Mouse (Mus musculus) frontal cortex, postnatal 10 days (tissue): ENCODE results near the gene Rps18.
"Not testable (repeated sequence)": the region's sequence is repeated elsewhere in the genome, so short reads cannot be mapped to it uniquely, and the experiment has no call there.

ENCODE experiments used
- DNase-seq, 2 experiments: peaks; one replicate each; pipeline ENCODE4 v3.0.0; 2022; ENCODE audit warnings: low spot score in 2 of 2, mixed read lengths in 1 of 2

Rps18 gene

DNA sequence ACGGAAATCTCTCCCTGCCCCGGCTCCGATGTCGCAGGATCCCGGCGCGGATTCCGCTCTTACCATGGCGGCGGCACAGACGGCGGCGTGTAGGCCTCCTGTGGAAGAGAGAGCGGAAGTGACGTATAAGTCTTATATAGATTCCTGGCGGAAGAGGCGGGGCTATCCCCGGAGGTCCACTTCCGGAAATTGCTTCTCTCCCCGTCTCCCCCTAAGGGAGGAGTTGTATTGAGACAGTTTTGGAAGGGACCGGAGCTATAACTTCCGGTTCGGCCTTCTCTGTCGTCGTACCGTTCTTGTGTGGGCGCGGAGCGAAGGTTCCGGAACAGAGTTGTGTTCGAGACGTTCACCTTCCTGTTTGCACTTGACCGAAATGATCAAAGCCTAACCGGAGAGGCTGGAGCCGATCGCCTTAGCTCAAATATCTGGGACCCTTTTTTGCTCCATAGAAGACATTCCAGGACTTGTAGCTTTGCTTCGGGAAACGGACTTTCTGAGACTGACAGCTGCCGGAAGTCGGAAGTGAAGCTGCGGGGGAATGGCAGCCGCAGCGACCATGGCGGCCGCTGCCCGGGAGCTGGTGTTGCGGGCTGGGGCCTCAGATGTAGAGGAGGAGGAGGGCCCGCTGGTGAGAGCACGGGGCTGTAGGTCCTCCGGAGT, at the start of gene Rps18, which contains the start of gene Vps52:
TSS of gene Rps18 (minus strand) at position 447 of the 660 bp plus-strand sequence.
TSS of gene Vps52 (plus strand) at position 258 of the 660 bp plus-strand sequence.
- peak; percentile 95 to 97 for DNase-seq

DNA sequence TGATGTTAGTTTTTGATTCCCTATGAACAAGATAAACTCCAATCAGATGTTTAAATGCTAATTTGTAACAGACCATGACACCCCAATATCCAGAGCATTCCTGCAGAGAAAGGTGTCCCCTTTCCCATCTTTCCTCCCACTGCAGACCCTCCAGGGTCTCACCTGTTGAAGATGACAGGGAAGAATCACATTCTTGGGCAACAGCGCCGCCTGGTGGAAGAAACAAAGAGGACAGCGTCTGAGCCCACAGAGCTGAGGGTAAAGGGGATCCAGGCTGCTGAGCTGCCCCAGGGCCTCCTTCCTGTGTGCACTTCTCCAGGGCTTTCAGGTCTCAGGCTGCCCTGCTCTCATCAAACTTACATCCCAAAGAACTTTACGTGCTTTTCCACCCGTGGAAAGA, 47.6 kb upstream of the Rps18 start:
- DNase-seq, result no peak

DNA sequence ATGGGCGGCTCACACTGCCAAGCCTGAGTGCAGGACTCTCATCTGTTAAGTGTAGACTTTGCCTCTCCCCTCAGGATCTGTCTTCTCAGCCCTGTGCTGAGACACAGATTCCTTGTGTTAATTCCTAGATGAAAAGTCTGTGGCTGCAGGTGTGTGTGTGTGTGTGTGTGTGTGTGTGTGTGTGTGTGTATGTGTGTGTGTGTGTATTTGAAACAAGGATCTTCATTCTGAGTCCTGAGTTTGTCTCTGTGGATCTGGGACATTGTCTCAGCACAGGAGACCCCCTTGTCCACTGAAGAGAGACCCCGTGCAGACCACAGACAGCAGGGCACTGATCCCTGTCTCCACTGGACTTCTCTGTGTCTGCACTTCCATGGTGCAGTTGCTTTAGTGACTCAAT, 45.0 kb upstream of the Rps18 start:
- not testable (repeated sequence) for DNase-seq

DNA sequence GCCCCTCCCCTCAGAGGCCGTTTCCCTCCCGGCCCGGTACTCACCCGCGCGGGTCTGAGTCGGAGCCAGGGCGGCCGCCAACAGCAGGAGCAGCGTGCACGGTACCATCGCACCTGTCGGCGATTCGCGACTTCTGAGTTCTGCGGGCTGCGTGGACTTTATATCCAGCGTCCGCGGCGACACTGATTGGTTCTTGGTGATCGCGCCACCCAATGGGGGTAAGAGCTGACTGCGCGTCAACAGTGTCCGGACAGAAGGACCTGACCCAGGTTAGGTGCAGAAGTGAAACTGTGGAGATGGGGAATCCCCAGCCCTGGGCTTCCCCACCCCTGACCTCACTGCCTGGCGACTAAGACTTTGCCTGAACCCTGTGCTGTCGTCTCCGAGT, 44.3 kb upstream of the Rps18 start, which contains the start of gene H2-K1:
TSS of gene H2-K1 (minus strand) at position 198 of the 388 bp plus-strand sequence.
- DNase-seq, result peak; percentile 55 to 65

DNA sequence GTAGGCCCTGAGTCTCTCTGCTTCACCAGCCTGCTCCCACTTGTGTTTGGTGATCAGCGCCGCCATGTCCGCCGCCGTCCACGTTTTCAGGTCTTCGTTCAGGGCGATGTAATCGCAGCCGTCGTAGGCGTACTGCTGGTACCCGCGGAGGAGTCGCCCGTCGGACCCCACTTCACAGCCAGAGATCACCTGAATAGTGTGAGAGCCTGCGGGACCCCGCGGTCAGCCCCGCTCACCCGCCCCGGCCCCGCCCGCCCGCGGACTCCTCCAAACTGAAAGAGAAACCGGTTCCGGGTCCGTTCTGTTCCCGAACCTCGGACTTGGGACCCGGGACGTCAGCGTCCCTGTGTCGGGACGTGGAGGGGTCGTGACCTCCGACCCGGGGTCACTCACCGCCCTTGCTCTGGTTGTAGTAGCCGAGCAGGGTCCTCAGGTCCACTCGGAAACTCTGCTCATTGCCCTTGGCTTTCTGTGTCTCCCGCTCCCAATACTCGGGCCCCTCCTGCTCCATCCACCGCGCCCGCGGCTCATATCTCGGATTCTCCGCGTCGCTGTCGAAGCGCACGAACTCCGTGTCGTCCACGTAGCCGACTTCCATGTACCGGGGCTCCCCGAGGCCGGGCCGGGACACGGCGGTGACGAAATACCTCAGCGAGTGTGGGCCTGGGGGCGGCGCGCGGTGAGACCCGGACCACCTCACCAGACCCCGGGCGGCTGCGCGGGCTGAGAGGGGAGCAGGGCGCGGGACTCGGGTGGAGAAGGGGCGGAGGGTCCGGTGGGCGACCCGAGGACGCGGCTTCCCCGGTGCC, 43.7 kb upstream of the Rps18 start:
- DNase-seq, result no peak

DNA sequence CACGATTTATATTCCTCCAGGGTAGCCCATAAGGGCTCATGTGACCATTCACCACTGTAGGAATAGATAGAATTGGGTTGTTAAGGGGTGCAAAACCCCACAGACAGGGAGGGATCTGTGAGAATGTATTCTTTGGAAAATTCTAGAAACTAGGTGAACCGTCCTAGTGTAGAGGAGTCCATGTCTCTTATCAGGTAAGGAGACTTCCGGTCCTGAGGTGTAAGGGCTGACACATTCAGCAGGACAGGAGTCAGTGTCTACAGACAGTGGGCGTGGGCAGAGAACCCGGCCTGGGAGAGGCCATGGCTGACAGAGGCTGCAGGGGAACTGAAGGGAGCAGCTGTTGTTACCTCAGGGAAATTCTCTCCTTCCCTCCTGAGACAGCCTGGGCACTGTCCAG, 42.9 kb upstream of the Rps18 start:
- not testable (repeated sequence) for DNase-seq

DNA sequence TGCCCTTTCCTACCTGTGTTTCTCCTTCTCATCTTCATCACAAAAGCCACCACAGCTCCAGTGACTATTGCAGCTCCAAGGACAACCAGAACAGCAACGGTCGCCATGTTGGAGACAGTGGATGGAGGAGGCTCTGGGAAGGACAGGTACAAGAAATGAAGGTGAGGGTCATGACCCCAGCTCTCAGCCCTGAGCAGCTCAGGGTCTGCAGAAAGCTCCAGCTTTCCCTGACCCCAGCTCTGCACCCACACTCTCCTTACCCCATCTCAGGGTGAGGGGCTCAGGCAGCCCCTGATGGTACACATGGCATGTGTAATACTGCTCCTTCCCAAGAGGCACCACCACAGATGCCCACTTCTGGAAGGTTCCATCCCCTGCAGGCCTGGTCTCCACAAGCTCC, 41.2 kb upstream of the Rps18 start:
- not testable (repeated sequence) for DNase-seq

DNA sequence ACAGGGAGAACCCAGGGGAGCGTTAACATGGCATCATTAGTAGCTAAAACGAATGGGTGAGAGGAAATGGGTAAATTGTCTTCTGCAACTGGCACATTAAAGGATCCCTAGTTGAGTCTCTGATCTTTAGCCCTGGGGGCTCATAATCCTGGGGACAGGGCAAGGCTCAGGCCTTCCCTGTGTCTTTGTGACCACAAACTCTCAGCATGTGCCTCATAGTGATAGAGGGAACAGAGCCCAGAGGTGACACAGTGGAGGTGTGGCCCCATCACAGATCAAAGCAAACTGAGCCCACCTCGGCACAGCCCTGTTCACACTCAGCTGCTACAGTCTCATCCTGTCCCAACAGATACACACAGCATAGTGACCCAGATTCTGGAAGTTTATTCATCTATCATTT, 39.9 kb upstream of the Rps18 start:
- no peak for DNase-seq

DNA sequence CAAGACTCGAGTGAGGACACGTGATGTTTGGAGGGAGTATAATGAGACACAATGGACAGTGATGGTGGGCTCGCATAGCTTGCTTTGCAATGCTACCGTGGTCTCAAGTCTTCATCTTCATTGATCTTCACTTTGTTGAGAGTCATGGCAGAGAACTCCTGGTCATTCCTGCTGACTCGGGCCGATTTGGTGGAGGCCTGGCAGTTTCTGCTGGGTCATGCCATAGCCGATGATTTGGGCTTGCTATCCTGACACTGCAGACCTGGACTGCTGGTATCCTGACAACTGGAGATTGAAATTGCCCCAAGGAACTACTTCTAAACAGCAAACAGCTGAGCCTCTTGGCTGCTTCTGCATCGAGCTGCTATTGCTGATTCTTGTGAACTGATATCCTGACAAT, 39.2 kb upstream of the Rps18 start:
- DNase-seq, result no peak

DNA sequence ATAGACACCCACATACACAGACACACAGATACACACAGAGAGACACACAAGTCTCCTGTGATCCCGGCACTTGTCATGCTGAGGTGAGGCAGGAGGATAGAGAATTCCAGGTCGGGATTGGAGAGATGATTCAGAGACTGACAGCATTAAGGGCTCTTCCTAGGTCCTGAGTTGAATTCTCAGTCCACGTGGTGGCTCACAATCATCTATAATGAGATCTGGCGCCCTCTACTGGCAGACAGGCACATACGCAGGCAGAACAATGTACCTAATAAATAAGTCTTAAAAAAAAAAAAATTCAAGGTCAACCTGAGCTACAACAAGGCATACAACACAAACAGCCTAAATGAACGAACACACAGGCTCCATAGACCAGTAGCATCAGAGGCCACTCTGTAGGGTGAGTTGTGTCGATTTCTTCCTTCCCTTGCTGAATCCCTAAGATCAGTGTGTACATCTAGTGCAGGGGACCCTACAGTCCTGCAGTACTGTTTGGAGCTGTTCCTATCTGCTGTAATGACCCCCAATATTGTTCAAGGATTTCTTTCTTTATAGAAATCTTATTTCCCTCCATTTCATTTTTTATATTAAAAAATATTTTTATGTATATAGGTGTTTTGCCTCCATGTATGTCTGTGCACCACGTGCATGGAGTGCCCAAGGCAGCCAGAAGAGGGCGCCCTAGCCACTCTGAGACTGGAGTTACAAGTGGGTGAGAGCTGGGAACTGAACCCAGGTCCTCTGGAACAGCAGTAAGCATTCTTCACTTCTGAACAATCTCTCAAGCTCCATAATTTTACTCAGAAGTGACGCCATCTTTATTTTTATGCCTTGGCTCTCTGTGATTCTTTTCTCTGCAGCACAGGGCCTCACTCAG, 36.2 kb upstream of the Rps18 start:
- DNase-seq, result peak in 1 of 2 experiments; percentile 16

DNA sequence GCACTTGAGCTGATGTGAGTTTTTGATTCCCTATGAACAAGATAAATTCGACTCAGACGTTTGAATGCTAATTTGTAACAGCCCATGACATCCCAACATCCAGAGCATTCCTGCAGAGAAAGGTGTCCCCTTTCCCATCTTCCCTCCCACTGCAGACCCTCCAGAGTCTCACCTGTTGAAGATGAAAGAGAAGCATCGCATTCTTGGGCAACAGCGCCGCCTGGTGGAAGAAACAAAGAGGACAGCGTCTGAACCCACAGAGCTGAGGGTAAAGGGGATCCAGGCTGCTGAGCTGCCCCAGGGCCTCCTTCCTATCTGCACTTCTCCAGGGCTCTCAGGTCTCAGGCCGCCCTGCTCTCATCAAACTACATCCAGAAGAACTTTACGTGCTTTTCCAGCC, 26.3 kb upstream of the Rps18 start:
- DNase-seq, result not testable (repeated sequence)

DNA sequence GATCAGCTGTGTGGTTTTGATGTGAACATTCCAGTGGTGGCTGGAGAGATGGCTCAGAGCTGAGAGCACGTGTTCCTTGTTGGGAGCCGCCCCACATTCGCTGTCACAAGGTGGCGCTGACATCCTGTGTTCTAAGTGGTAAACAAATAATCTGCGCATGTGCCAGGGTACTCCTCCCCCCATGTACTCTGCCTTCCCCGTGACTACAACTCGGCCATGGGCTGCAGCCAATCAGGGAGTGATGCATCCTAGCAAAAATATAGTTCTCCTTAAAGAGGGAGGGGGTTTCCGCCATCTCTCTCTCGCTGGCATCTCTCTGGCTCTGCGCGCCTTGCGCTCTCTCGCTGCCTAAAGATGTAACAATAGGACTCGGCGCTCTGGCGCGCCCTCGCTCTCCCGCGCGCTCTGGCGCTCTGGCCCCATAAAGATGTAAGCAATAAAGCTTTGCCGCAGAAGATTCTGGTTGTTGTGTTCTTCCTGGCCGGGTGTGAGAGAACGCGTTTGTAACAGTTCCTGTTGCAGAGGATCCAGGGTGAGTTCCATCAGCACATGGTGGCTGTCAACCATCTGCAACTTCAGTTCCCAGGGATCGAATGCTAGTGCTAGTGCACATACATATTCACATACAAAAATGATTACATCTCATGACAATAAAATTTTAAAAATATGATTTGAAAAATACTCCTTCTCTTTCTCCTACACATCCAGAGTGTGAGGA, 25.6 kb upstream of the Rps18 start:
- peak; percentile 84 to 87 for DNase-seq

DNA sequence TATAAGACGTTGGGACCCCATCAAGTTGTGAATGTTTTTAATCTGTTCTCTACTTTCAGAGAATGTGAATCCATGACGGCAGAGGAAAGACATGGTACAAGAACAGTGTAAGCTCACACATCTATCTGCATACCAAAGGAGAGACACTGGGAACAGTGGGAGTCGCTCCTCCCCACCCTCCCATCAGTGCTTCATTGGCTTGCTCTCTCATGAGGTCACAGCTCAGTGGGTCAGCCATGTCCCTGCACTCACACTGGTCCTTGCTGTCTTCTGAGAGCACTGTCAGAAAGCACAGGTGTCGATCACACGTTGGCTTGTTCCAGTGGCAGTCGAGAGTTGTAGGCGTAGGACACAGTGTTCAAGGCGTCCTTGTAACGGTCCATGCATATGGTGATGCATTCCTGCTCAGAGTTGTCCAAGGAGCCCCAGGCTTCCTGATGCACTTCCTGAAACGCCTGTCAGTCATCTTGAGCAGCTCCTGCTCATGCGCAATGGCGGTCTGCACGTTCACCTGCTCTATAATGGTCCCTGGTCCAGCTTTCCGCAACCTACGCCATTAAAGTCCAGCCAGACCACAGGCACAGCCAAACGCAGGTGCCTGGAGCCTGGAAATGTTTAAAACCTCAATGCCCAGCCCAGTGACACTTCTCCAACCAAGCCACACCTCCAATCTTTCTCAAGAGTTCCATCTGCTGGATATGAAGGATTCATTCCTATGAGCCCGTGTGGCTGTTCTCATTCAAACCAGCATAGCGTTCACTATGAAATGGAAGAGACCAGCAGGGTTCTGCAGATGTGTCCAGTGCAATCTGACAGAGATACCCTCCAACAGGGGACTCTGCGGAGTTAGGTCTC, 24.6 kb upstream of the Rps18 start:
- DNase-seq, result no peak

DNA sequence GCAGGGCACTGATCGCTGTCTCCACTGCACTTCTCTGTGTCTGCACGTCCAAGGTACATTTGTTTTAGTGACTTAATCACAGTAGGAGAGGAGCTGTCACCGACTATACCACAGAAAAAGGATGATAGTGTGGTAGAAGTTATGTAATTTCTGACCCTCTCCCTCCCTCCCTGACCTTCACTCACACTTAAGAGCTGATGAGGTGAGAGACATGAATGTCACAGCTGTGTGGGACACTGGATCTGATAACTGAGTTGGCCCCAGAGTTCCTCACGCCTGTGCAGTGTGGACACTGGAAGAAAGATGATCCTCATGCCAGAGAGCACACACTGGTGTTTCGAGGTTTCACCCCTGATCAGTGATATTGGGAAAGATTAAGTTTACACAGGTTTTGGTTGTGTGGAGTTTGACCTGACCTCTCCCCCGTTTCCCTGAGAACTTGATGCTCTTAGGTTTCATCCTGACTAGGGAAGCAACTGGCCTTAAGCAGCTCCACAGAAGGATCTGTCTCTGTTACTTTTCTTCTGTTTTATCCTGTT, 23.8 kb upstream of the Rps18 start:
- no peak for DNase-seq

DNA sequence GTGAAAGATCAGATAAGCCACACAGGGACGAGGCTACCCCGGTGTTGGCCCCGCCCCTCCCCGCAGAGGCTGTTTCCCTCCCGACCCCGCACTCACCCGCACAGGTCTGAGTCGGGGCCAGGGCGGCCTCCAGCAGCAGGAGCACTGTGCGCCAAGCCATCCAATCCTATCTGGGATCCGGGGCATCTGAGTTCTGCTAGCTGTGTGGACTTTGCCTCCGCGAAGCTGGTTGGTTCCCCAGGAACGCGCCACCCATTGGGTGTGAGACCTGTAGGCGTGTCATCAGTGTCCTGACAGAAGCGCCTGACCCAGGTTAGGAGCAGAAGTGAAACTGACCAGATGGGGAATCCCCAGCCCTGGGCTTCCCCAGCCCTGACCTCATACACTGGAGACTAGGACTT, 22.8 kb upstream of the Rps18 start:
- no peak for DNase-seq

DNA sequence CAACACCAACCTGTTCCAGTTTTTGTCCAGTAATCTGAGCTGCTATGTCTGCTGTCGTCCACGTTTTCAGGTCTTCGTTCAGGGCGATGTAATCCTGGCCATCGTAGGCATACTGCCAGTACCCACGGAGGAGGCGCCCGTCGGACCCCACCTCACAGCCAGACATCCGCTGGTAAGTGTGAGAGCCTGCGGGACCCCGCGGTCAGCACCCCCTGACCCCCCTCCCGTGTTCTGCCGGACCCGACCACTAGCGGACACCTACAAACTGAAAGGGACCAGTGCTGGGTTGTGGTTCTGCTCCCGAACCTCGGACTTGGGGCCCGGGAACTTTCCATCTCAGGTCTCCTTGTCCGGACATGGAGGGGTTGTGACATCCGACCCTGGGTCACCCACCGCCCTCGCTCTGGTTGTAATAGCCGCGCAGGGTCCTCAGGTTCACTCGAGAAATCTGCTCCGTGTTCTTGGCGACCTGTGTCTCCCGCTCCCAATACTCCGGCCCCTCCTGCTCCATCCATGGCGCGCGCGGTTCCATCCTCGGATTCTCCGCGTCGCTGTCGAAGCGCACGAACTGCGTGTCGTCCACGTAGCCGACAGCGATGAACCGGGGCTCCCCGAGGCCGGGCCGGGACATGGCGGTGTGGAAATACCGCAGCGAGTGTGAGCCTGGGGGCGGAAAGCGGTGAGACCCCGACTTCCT, 22.2 kb upstream of the Rps18 start:
- no peak for DNase-seq

DNA sequence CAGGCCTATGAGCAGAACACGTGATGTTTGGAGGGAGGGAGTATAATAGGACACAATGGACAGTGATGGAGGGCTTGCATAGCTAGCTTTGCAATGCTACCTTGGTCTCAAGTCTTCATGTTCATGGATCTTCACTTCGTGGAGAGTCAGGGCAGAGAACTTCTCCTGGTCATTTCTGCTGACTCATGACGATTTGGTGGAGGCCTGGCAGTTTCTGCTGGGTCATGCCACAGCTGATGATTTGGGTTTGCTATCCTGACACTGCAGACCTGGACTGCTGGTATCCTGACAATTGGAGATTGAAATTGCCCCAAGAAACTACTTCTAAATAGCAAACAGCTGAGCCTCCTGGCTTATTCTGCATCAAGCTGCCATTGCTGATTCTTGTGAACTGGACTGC, 17.8 kb upstream of the Rps18 start:
- no peak for DNase-seq

DNA sequence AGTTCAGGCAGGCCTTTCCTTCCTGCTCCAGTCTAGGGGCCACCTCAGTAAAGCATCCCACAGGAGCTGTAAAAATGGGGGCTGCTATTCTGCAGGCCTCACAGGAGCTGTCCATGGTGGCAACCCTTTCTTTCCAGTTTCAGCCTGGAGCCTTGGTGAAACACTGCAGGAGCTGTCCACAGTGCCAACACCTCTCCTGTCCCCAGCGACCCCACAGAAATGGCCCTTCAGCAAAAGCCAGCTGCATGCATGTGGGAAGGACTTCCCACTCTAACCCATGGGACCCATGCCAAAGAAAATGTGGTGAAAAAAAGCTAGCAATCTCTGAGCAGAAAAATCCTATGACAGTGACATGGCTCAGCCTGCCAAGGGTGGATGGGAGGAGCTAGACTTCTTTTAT, 16.9 kb upstream of the Rps18 start:
- DNase-seq, result no peak

DNA sequence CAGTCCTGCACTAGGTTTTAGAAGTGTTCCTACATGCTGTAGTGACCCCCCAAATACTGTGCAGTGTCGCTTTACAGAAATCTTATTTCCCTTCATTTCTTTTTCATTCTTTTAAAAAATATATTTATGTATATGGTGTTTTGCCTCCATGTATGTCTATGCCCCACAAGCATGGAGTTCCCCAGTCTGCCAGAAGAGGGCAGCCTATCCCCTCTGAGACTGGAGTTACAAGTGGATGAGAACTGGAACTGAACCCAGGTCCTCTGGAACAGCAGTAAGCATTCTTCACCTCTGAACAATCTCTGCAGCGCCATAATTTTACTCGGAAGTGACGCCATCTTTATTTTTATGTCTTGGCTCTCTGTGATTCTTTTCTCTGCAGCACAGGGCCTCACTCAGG, 13.6 kb upstream of the Rps18 start:
- no peak for DNase-seq

DNA sequence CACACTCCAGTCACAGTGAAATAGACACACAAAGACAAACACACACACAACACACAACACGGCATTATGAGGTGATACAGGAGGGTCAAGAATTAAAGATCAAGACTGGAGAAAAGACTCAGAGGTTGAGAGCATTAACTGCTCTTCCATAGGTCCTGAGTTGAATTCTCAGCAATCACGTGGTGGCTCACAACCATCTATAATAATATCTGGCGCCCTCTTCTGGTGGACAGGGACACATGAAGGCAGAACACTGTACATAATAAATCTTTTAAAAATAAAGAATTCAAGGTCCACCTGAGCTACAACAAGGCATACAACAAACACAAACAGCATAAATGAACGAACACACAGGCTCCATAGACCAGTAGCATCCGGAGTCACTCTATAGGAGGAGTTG, 13.1 kb upstream of the Rps18 start:
- DNase-seq, result no peak
